Mouse (Mus musculus): ENCODE measurements at regions not wholly inside any gene's neighbourhood (a gene's known extent, or its start where the extent isn't known, plus 50 kb on each side); places are given as distances from the start of the nearest gene placed in this dataset.

GRCm38 (mm10) chr12:107251981-107252380 is 236.5 kb upstream of the 3110018I06Rik start:
- no peak for DNase-seq (ENCODE audit: low spot score)

- DNase-seq (ENCODE audit: low spot score) = no peak
Measured at GRCm38 (mm10) chr12:107262076-107262475, 226.4 kb upstream of the 3110018I06Rik start.

GRCm38 (mm10) chr12:107262516-107262915 is 225.9 kb upstream of the 3110018I06Rik start:
- DNase-seq (ENCODE audit: low spot score) = no peak

GRCm38 (mm10) chr12:107266696-107267095 is 221.7 kb upstream of the 3110018I06Rik start:
- DNase-seq (ENCODE audit: low spot score) = no peak

- no peak for DNase-seq (ENCODE audit: low spot score)
Measured at GRCm38 (mm10) chr12:107285622-107286021, 202.8 kb upstream of the 3110018I06Rik start.

DNA sequence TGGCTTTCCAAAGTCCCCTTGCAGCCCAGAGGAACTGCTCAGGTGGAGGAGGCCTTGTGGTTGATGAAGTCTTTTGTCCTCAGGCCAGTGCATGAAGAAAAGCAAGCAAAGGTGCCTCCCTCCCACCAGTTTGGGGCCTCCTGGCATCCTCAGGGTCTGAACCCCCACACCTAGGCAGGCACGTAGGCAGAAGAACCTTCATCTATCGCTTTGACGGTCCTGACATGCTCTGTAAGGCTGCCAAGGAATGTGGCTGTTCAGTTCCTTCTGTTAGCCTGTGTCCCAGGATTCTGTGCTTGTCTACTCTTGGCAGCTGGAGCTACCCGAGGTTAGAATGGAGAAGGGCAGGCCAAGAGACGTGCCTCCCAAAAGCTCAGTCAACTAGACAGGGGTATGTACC is 197.1 kb upstream of the 3110018I06Rik start:
- no peak for DNase-seq (ENCODE audit: low spot score)

GRCm38 (mm10) chr12:107307094-107307740 is 181.2 kb upstream of the 3110018I06Rik start:
- no peak for DNase-seq (ENCODE audit: low spot score)

- no peak for DNase-seq (ENCODE audit: low spot score)
Measured at GRCm38 (mm10) chr12:107315446-107315845, 173.0 kb upstream of the 3110018I06Rik start.

DNA sequence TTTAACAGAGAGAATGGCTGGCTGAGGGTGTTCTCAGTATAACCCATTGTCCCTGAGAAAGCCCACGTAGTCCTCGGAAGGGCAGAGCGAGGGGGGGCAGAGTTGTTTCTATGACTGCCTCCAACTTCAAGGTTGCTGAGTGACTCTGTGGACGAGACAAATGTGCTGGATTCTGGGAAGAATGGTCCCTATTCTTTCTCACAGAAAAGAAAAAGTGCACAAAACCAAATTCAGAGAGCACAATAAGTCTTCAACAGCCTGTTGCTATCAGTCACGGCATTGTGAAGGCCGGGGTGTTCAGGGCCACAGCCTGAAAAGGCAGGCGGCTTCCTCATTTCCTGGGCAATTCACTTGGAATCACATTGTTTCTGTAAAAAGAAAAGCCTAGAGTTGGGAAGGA is 165.6 kb upstream of the 3110018I06Rik start:
- no peak for DNase-seq (ENCODE audit: low spot score)

DNA sequence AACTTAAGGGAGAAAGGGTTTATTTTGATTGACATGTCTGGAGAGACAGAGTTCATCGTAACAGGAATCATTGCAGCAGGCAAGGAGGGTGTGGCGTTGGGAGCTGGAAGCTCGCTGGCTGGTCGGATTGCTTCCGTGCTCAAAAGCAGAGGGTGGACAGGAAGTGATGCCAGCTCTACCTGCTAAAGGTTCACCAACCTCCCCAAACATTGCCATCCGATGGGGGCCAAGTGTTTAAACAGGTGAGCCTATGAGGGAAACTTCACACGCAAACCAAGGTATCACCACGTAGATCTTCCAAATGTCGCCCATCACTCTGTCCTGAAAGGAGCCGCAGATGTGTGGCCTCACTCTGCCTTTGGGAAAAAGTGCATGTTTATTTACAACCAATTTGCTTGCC is 162.3 kb upstream of the 3110018I06Rik start:
- no peak for DNase-seq (ENCODE audit: low spot score)

GRCm38 (mm10) chr12:107327107-107327770 is 161.2 kb upstream of the 3110018I06Rik start:
- no peak for DNase-seq (ENCODE audit: low spot score)

DNA sequence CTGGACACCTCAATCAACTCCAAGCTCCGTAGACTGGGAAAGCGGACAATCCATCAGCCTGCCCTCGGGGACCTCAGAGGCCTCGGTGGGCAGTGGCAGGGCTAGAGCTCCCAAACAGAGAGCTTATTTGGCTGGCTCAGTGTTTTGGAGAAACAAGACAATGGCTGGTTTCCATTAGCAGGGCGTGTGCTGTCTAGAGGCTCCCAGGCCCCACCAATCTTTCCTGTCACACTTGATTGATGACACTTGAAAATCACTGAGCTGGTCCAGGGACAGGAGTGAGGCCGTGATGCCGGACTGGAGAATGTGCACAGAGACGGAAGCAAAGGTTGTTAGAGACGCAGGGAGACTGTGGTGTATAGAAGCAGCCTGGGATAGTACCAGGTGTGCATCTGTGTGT is 159.4 kb upstream of the 3110018I06Rik start:
- no peak for DNase-seq (ENCODE audit: low spot score)

- no peak for DNase-seq (ENCODE audit: low spot score)
Measured at GRCm38 (mm10) chr12:107334366-107334765, 154.1 kb upstream of the 3110018I06Rik start.

DNA sequence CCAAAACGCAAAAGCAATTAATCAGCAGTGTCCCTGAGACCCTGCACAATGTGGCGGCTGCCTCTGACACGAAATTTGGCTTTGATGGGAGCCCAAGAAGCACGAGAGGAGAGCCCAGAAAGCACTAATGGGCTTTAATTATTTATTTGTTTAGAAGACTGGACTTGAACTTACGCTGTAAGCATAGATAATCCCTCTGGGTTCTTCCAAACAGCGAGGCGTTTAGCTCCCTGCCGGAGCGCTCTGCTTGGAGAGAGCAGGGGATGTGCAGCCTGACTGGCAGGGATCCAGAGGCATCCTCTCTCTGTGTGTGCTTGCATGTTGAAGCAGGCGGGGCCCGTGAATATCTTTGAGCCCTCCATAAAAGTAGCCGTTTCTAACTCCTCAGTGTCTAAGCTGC is 153.3 kb upstream of the 3110018I06Rik start:
- no peak for DNase-seq (ENCODE audit: low spot score)

GRCm38 (mm10) chr12:107338758-107339157 is 149.7 kb upstream of the 3110018I06Rik start:
- DNase-seq (ENCODE audit: low spot score) = peak; percentile 18

- DNase-seq (ENCODE audit: low spot score) = no peak
Measured at GRCm38 (mm10) chr12:107356211-107356610, 132.2 kb upstream of the 3110018I06Rik start.

- no peak for DNase-seq (ENCODE audit: low spot score)
Measured at GRCm38 (mm10) chr12:107356974-107357373, 131.5 kb upstream of the 3110018I06Rik start.

- no peak for DNase-seq (ENCODE audit: low spot score)
Measured at GRCm38 (mm10) chr12:107360511-107360910, 127.9 kb upstream of the 3110018I06Rik start.

- no peak for DNase-seq (ENCODE audit: low spot score)
Measured at GRCm38 (mm10) chr12:107361606-107362005, 126.8 kb upstream of the 3110018I06Rik start.

- DNase-seq (ENCODE audit: low spot score) = peak; percentile 16
Measured at GRCm38 (mm10) chr12:107362120-107362519, 126.3 kb upstream of the 3110018I06Rik start.

DNA sequence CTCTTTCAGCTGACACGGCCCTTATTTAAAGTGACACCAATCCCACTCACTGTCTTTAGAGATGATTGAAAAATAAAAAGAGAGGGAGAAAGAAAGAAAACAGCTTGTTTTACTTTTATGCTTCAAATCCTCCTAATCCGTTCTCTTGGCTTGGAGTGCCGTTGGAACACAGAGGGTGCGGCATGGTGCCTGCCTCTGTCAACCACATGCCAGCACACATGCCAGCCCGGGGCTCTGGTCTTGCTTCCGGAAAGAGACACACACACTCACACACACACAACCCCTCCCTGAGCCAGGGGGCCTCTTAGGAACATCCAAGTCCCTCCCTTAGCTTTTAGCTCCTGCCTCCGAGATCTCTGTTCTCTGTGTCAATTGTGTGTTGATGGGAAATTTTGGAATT is 116.2 kb upstream of the 3110018I06Rik start:
- no peak for DNase-seq (ENCODE audit: low spot score)

DNA sequence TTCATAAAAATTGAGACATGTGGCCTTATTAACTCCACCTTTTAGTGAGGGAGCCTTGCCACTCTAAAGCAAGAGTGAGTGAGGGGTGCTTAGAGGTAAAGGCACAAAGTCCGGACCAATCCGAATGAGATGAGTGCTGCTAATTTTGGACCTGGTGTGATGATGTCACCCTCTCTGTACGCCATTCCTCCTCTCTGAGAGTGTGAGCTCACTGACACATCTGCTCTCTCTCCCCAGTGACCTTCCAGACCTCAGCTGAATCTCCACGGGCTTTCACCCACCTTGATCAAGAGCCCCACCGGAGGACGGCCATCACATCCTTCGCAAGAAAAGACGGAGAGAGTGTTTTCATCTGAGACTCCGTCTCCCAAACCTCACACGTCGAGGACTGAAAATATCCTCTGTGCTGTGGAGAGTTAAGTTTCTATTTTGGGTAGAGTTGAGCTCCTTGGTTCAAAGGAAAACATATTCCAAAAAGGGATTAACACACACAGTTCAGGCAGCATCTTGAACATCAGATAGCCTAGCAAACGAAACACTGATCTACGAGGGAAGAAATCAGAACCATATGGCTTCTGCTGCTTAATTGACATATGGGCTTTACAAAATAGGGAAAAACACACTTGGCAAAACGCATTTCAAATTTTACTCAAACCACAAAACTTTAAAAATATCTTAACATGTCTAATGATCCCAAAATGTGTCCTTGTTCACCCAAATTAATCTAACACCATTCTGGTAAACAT is 96.2 kb upstream of the 3110018I06Rik start:
- no peak for DNase-seq (ENCODE audit: low spot score)

DNA sequence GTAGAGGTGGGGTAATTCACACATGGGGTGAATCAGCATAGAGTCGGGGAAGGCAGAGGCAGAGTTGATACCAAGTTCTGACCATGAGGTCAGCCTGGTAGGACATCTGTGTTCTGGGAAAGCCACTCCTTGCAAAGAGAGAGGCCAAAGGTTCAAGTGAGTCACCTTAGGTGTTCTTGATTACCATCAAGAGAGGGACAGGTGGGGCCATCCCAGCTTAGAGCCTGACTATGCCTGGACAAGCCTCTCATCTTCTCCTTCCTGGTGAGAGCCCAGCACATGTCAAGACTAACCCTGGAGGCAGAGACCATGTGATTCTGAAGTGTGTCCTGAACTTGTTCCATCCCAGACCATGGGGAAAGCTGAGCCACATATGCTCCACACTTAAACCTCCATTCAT is 94.0 kb upstream of the 3110018I06Rik start:
- DNase-seq (ENCODE audit: low spot score) = no peak
